Mouse (Mus musculus) lung, embryonic 16.5 days (tissue): ENCODE data around the gene Prmt8. TPM values are rescaled to one million over a fixed set of nuclear protein-coding genes. Genes with fewer than 3 reads are reported as not detected.

Source experiments
- ATAC-seq: fragments of 200-750 bp; cut with Nextera tagmentation; 2 replicates; pipeline ENCODE4 v1.8.0; 2017; ENCODE audit warnings: low read depth, mild to moderate bottlenecking, moderate library complexity
- H3K27ac ChIP-seq: fragments of 300-500 bp; sonication (generic); 2 replicates; pipeline ENCODE4 v1.5.1; 2014; ENCODE audit warnings: mild to moderate bottlenecking, control low read depth, low read length
- H3K27me3 ChIP-seq: fragments of 300-500 bp; sonication (generic); 2 replicates; pipeline ENCODE4 v1.6.1; 2014; ENCODE audit warnings: low read depth, low read length, mixed read lengths; ENCODE audit not compliant: control insufficient read depth, insufficient read depth
- H3K36me3 ChIP-seq: fragments of 300-500 bp; sonication (generic); 2 replicates; pipeline ENCODE4 v1.6.1; 2014; ENCODE audit warnings: low read length; ENCODE audit not compliant: control insufficient read depth, insufficient read depth
- H3K4me1 ChIP-seq: fragments of 300-500 bp; sonication (generic); replicated peaks from 2 replicates; pipeline ENCODE4 v1.6.1; 2014; ENCODE audit warnings: low read length, mixed read lengths; ENCODE audit not compliant: control insufficient read depth, insufficient read depth
- H3K4me2 ChIP-seq: fragments of 300-500 bp; sonication (generic); 2 replicates; pipeline ENCODE4 v1.6.1; 2014; ENCODE audit warnings: low read depth, low read length, control low read depth
- H3K4me3 ChIP-seq: fragments of 300-500 bp; sonication (generic); 2 replicates; pipeline ENCODE4 v1.5.1; 2014; ENCODE audit warnings: mild to moderate bottlenecking, low read length, control low read depth
- H3K9ac ChIP-seq: fragments of 300-500 bp; sonication (generic); 2 replicates; pipeline ENCODE4 v1.6.1; 2014; ENCODE audit warnings: low read length, control low read depth
- H3K9me3 ChIP-seq: fragments of 300-500 bp; sonication (generic); 2 replicates; pipeline ENCODE4 v1.6.1; 2016; ENCODE audit warnings: low read length; ENCODE audit not compliant: control insufficient read depth
- WGBS: fragments of 180-500 bp; shearing (Covaris S2); extraction: QIAGEN DNeasy Blood & Tissue Kit; methylation state at CpG from one replicate; pipeline ENCODE4 v1.1.7; 2014; 5-methylcytosine and 5-hydroxymethylcytosine counted together
- polyA plus RNA-seq: library from polyadenylated mRNA; unstranded; fragments of >200 nt; fragmentation: Nextera tagmentation; extraction: Ambion mirVana; gene quantifications from 2 replicates; pipeline ENCODE4 v1.2.1, GENCODE M21; 2015

Gene Prmt8
- polyA plus RNA-seq, 1 experiment from 2014 or later = not detected

DNA sequence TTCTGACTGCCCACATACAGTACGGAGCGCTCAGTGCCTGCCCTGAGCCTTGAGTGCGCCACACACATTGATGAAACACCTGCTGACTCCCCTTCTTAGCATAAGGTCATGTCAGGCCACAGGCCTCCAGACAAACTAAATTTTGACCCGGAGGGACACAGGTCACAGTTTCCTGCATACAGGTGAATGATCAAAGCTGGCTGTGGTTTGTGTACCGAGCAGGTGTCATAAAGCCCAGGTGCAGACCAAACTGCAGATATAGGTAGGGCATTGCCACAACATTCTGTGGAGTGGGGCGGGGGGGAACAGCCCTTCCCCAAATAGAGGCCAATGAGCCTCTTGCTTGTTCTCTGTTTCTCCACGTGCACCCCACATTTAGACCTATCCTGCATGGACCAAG lies 88.5 kb downstream of the Prmt8 start:
- Histone ChIP-seq H3K4me3 (no peak overlapping the region), H3K27me3 (no peaks in the 10 kb centered on the region), H3K27ac (no peak overlapping the region), H3K36me3 (no peaks in the 10 kb centered on the region), H3K9ac (no peak overlapping the region), H3K9me3 (no peaks in the 10 kb centered on the region), H3K4me1 (peaks cover 4% of the 10 kb centered on the region), H3K4me2 (no peak overlapping the region)
- no peak for ATAC-seq
- 81% methylated on average over 7 of the region's 7 CpGs for WGBS

DNA sequence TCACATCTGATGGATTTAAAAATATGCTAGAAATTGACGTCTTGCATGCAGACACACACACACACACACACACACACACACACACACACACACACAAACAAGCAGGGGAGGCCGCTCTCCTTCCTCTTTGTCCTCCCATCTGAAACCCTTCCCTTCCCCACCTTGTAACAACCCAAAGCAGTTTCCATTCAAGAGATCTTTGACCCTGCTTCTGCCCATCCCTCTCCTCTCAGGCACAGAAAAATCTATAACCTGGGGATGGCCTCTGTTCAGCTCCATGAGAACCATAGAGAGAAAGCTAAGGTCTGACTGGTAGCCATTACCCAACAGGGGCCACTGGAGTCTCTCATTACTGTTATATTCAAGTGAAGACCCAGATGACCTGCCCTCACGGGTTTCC lies 90.3 kb downstream of the Prmt8 start:
- no peak overlapping the region for H3K4me3 ChIP-seq
- H3K4me1 ChIP-seq = peaks cover 4% of the 10 kb centered on the region
- no peak overlapping the region for H3K27ac ChIP-seq
- H3K4me2 ChIP-seq = no peak overlapping the region
- no peak for ATAC-seq
- WGBS = 78% methylated on average over 3 of the region's 3 CpGs
- no peaks in the 10 kb centered on the region for H3K27me3 ChIP-seq
- no peaks in the 10 kb centered on the region for H3K36me3 ChIP-seq
- H3K9ac ChIP-seq = no peak overlapping the region
- H3K9me3 ChIP-seq = no peaks in the 10 kb centered on the region

DNA sequence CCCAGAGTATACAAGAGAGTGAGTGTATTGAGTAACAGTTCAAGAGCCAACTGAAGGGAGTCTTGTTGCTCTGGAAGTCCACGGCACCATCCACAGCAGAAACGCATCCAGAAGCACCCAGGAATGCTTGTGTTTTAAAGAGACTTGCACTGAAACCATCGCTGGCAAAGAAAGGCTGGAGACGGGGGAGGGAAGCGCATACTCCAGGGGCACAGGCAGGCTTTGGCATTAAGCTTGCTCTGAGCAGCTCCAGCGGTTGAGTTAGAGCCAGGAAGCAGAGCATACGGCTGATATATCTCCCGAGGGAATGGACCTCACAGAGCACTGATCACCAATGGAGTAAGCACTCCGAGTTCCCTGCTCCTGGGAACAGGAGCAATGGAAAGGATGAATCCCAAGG lies 91.0 kb downstream of the Prmt8 start:
- no peak overlapping the region for H3K27ac ChIP-seq
- no peaks in the 10 kb centered on the region for H3K36me3 ChIP-seq
- no peak for ATAC-seq
- no peaks in the 10 kb centered on the region; the same call in 1 of the 2 replicates for H3K4me1 ChIP-seq
- no peak overlapping the region for H3K4me3 ChIP-seq
- WGBS = 60% methylated on average over 9 of the region's 9 CpGs
- H3K9ac ChIP-seq = no peak overlapping the region
- no peak overlapping the region for H3K4me2 ChIP-seq
- H3K9me3 ChIP-seq = no peaks in the 10 kb centered on the region
- H3K27me3 ChIP-seq = no peaks in the 10 kb centered on the region

DNA sequence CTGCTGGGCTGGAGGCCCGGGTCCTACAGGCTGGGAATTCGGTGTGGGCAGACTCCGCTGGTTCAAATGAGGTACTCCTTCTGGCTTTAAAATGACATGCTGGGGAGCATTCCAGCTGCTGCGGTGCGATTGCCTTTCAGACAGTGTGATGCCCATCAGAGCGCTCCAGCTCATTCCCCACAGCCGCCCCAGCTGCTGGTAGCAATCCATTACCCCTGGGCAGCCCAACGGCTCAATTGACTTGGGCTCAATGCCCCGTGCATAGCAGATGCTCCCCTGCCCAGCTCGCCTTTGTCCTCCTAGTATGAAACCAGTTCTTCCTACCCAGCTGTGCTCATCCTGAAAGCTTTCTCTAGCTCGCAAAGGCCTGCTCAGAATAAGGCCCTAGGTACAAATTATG lies 92.4 kb downstream of the Prmt8 start:
- WGBS = 82% methylated on average over 11 of the region's 11 CpGs
- Histone ChIP-seq H3K27me3 (no peaks in the 10 kb centered on the region), H3K36me3 (no peaks in the 10 kb centered on the region), H3K9ac (no peak overlapping the region), H3K27ac (no peak overlapping the region), H3K4me3 (no peak overlapping the region), H3K4me1 (no peaks in the 10 kb centered on the region), H3K9me3 (no peaks in the 10 kb centered on the region), H3K4me2 (no peak overlapping the region)
- ATAC-seq = no peak

DNA sequence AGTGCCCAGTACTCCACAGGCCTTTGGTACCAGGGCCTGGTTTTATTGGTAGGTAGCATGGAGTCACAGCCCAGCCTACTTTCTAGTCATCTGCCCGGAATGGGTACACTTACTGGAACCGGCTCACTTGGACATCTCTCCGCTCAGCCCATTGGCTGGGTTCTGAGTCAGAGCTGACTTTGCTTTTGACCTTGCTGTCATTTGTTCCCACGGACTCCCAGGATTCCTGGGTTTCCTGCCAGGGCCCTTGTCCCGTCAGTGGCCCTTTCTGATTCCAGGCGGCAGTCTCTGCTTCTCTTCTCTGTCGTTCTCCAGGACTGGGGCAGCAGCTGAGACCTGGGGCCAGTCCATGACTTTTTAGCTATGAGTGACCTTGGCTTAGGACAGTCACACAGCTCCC lies 97.2 kb downstream of the Prmt8 start:
- H3K9ac ChIP-seq = no peak overlapping the region
- no peak overlapping the region for H3K4me3 ChIP-seq
- 0 out of 2 replicates have a peak, but pooled peaks cover 3% of the 10 kb centered on the region for H3K36me3 ChIP-seq
- no peaks in the 10 kb centered on the region for H3K4me1 ChIP-seq
- H3K4me2 ChIP-seq = no peak overlapping the region
- no peaks in the 10 kb centered on the region for H3K9me3 ChIP-seq
- no peaks in the 10 kb centered on the region for H3K27me3 ChIP-seq
- no peak for ATAC-seq
- H3K27ac ChIP-seq = no peak overlapping the region
- 61% methylated on average over 7 of the region's 7 CpGs for WGBS

DNA sequence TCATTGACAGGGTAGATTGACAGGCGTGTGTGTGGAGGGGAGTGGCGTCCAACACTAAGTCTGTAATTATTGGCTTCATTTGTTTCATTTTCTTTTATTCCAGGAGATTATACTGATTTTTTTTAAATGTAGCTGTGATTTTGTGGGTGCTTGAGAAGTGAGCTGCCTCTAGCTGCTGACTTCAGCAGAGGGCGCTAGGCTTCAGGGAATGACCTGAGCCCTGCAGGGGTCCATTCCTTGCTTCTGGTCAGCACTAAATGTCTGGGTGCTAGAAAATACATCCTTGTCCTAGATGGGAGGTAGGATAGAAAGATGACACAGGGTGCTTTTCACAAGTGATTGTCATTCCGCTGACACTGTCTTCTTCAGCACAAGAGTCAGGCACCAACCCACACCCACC lies 99.2 kb downstream of the Prmt8 start:
- H3K4me2 ChIP-seq = no peak overlapping the region
- no peaks in the 10 kb centered on the region for H3K9me3 ChIP-seq
- 0 out of 2 replicates have a peak, but pooled peaks cover 3% of the 10 kb centered on the region for H3K36me3 ChIP-seq
- no peaks in the 10 kb centered on the region for H3K27me3 ChIP-seq
- H3K4me1 ChIP-seq = no peaks in the 10 kb centered on the region
- no peak overlapping the region for H3K4me3 ChIP-seq
- ATAC-seq = no peak
- H3K9ac ChIP-seq = no peak overlapping the region
- H3K27ac ChIP-seq = no peak overlapping the region
- WGBS = 94% methylated on average over 4 of the region's 4 CpGs

DNA sequence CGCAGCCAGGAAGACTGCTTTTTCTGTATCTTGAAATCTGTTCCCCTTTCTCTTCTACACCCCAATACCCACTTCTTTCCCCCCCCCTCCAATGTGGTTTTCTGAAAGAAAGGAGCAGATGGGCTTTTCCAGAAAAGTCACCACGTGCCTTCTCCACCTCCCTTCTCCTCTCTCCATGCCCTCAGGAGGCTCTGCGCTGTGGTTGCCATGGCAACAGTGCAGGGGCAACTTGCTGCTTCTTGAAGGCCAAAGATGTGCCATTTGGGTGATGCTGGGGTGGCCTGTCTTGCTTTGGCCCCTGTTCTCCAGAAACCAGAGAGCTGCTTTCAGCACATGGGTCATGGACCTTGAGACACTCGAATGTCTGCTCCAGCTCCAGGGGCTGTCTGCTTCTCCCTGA lies 100.0 kb downstream of the Prmt8 start:
- ATAC-seq = no peak
- 68% methylated on average over 4 of the region's 4 CpGs for WGBS

DNA sequence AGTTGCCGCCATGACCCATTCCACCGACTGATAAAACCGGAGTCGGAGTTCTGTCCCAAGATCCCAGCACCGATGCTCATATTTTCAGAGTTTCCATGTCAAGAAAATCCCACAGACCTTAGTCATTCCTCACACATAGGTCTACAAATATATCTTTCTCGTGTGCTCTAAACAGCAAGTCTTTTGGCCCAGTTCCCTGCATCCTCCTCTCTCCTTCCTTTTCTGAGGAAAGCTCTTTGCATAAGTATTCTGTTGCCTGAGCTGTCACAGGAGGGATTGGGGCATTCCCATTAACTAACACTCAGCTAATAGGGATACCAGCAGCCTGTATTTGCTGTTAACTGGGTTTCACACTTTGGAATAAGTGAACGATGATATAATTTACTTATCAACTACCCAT lies 106.0 kb downstream of the Prmt8 start:
- Histone ChIP-seq H3K4me2 (no peak overlapping the region), H3K27ac (no peak overlapping the region), H3K27me3 (no peaks in the 10 kb centered on the region), H3K9me3 (no peaks in the 10 kb centered on the region), H3K9ac (no peak overlapping the region), H3K4me3 (no peak overlapping the region), H3K4me1 (peaks cover 6% of the 10 kb centered on the region), H3K36me3 (no peaks in the 10 kb centered on the region)
- WGBS = 43% methylated on average over 7 of the region's 7 CpGs
- no peak for ATAC-seq

More for the DNA sequence above, 100.0 kb downstream of the Prmt8 start:
- no peaks in the 10 kb centered on the region for H3K4me1 ChIP-seq
- H3K9me3 ChIP-seq = no peaks in the 10 kb centered on the region
- no peak overlapping the region for H3K4me3 ChIP-seq
- no peak overlapping the region for H3K27ac ChIP-seq
- 0 out of 2 replicates have a peak, but pooled peaks cover 3% of the 10 kb centered on the region for H3K36me3 ChIP-seq
- no peaks in the 10 kb centered on the region for H3K27me3 ChIP-seq
- no peak overlapping the region for H3K4me2 ChIP-seq
- H3K9ac ChIP-seq = no peak overlapping the region

DNA sequence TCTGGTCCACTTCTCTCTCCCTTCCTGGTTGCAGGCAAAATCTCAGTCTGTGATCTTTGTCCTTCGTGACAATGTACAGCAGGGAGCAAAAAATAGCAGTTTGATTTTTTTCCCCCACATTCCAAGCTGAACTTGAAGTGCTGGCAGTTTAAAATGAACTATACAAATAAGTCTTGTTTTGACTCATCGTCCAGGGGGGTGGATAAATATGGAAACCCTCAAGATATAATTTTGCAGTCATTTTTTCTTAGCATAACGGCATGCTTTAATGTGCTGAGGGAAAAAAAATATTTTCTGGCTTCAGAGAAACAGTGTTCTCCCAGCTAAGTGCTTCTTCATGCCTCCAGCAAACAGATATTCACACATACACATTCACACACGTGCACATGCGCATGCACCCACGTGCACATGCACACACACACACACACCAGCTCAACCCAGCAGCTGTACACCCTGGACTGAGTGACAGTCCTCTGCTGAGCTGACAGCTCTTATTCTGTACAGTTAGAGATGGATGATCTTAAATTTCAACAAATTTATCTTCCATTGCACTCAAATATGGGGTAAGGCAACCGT lies 107.5 kb downstream of the Prmt8 start:
- peaks cover 6% of the 10 kb centered on the region for H3K4me1 ChIP-seq
- H3K4me3 ChIP-seq = no peak overlapping the region
- ATAC-seq = no peak
- no peak overlapping the region for H3K4me2 ChIP-seq
- no peak overlapping the region for H3K27ac ChIP-seq
- WGBS = 68% methylated on average over 7 of the region's 7 CpGs
- no peaks in the 10 kb centered on the region for H3K27me3 ChIP-seq
- no peaks in the 10 kb centered on the region for H3K36me3 ChIP-seq
- no peak overlapping the region for H3K9ac ChIP-seq
- H3K9me3 ChIP-seq = no peaks in the 10 kb centered on the region

DNA sequence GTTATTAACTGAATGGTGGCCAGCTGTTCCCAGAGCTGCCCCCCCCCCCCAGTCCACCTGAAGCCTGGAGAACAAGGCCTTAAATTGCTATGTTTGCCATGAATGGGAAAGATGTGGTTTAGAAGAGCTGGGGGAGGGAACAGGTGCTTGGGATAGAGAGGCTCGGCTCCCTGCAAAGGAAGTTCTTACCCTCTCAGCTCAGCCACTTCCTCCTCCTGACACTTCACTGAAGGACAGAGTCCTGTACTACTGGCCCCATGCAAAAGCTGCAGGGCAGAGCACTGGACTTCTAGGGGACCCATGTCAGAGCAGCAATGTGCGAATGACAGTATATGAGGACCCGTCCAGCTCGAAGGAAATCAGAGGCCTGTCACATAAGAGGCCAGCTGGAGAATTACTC lies 109.3 kb downstream of the Prmt8 start:
- Histone ChIP-seq H3K4me3 (no peak overlapping the region), H3K4me2 (no peak overlapping the region), H3K36me3 (peaks cover 3% of the 10 kb centered on the region; the same call in 1 of the 2 replicates), H3K27ac (peak overlapping the region; percentile 23; the same call in 1 of the 2 replicates), H3K9me3 (no peaks in the 10 kb centered on the region), H3K4me1 (peaks cover 6% of the 10 kb centered on the region), H3K27me3 (no peaks in the 10 kb centered on the region), H3K9ac (no peak overlapping the region)
- 63% methylated on average over 4 of the region's 4 CpGs for WGBS
- peak; percentile 72 for ATAC-seq
